Mouse (Mus musculus): ENCODE data around the gene Xkr8. TPM values are rescaled to one million over a fixed set of nuclear protein-coding genes. Genes with fewer than 3 reads are reported as not detected.
"Not testable (repeated sequence)": the region's sequence is repeated elsewhere in the genome, so short reads cannot be mapped to it uniquely, and the experiment has no call there.

Gene Xkr8
- polyA plus RNA-seq, 1 experiment from 2014 or later: 7.8 TPM

GRCm38 (mm10) chr4:132746911-132747517 is 14.7 kb upstream of the Xkr8 start:
- 83% methylated on average over 9 of the region's 9 CpGs for WGBS
- Histone ChIP-seq H3K36me3 (ENCODE audit: control insufficient read depth, insufficient read depth, low read length) (no peaks in the 10 kb centered on the region), H3K27me3 (replicated peaks; ENCODE audit: control insufficient read depth, insufficient read depth, low read length) (no peaks in the 10 kb centered on the region), H3K9ac (ENCODE audit: low read length) (no peak overlapping the region), H3K27ac (ENCODE audit: low read depth) (no peak overlapping the region), H3K9me3 (ENCODE audit: control insufficient read depth, low read length) (no peaks in the 10 kb centered on the region), H3K4me1 (replicated peaks; ENCODE audit: control insufficient read depth, insufficient read depth, low read length) (no peaks in the 10 kb centered on the region), H3K4me2 (ENCODE audit: low read length) (no peak overlapping the region), H3K4me3 (ENCODE audit: low read depth, low read length) (no peak overlapping the region)
- ATAC-seq (replicated peaks; ENCODE audit: low FRiP score, low TSS enrichment, low read depth) (no peak), DNase-seq (ENCODE audit: low spot score) (no peak)

- H3K4me2 ChIP-seq (ENCODE audit: low read length): no peak overlapping the region
- H3K9me3 ChIP-seq (ENCODE audit: control insufficient read depth, low read length): no peaks in the 10 kb centered on the region
- no peak overlapping the region for H3K9ac ChIP-seq (ENCODE audit: low read length)
- no peaks in the 10 kb centered on the region for H3K4me1 ChIP-seq (replicated peaks; ENCODE audit: control insufficient read depth, insufficient read depth, low read length)
- no peaks in the 10 kb centered on the region for H3K36me3 ChIP-seq (ENCODE audit: control insufficient read depth, insufficient read depth, low read length)
- no peak for DNase-seq (ENCODE audit: low spot score)
- ATAC-seq (replicated peaks; ENCODE audit: low FRiP score, low TSS enrichment, low read depth): no peak
- no peak overlapping the region for H3K4me3 ChIP-seq (ENCODE audit: low read depth, low read length)
- no peaks in the 10 kb centered on the region for H3K27me3 ChIP-seq (replicated peaks; ENCODE audit: control insufficient read depth, insufficient read depth, low read length)
- 73% methylated on average over 11 of the region's 11 CpGs for WGBS
- no peak overlapping the region for H3K27ac ChIP-seq (ENCODE audit: low read depth)
Measured at GRCm38 (mm10) chr4:132743992-132744911, 11.9 kb upstream of the Xkr8 start.

- H3K36me3 ChIP-seq (ENCODE audit: control insufficient read depth, insufficient read depth, low read length): no peaks in the 10 kb centered on the region
- WGBS: 89% methylated on average over 7 of the region's 7 CpGs
- H3K4me2 ChIP-seq (ENCODE audit: low read length): no peak overlapping the region
- no peak overlapping the region for H3K9ac ChIP-seq (ENCODE audit: low read length)
- H3K4me1 ChIP-seq (replicated peaks; ENCODE audit: control insufficient read depth, insufficient read depth, low read length): no peaks in the 10 kb centered on the region
- DNase-seq (ENCODE audit: low spot score) (no peak), ATAC-seq (replicated peaks; ENCODE audit: low FRiP score, low TSS enrichment, low read depth) (no peak)
- no peak overlapping the region for H3K27ac ChIP-seq (ENCODE audit: low read depth)
- H3K9me3 ChIP-seq (ENCODE audit: control insufficient read depth, low read length): no peaks in the 10 kb centered on the region
- no peak overlapping the region for H3K4me3 ChIP-seq (ENCODE audit: low read depth, low read length)
- no peaks in the 10 kb centered on the region for H3K27me3 ChIP-seq (replicated peaks; ENCODE audit: control insufficient read depth, insufficient read depth, low read length)
Measured at GRCm38 (mm10) chr4:132741491-132741890, 9.1 kb upstream of the Xkr8 start.

GRCm38 (mm10) chr4:132737154-132737553 is 4.8 kb upstream of the Xkr8 start:
- H3K27ac ChIP-seq (ENCODE audit: low read depth); ATAC-seq (replicated peaks; ENCODE audit: low FRiP score, low TSS enrichment, low read depth); H3K36me3 ChIP-seq (ENCODE audit: control insufficient read depth, insufficient read depth, low read length); H3K4me2 ChIP-seq (ENCODE audit: low read length); H3K9ac ChIP-seq (ENCODE audit: low read length); H3K4me3 ChIP-seq (ENCODE audit: low read depth, low read length); DNase-seq (ENCODE audit: low spot score); H3K27me3 ChIP-seq (replicated peaks; ENCODE audit: control insufficient read depth, insufficient read depth, low read length); H3K4me1 ChIP-seq (replicated peaks; ENCODE audit: control insufficient read depth, insufficient read depth, low read length); H3K9me3 ChIP-seq (ENCODE audit: control insufficient read depth, low read length): not testable (repeated sequence)
- 90% methylated on average over 9 of the region's 9 CpGs for WGBS

- H3K4me1 ChIP-seq (replicated peaks; ENCODE audit: control insufficient read depth, insufficient read depth, low read length): peaks cover 6% of the 10 kb centered on the region
- no peak overlapping the region for H3K4me2 ChIP-seq (ENCODE audit: low read length)
- H3K4me3 ChIP-seq (ENCODE audit: low read depth, low read length): no peak overlapping the region
- ATAC-seq (replicated peaks; ENCODE audit: low FRiP score, low TSS enrichment, low read depth) (no peak), DNase-seq (ENCODE audit: low spot score) (no peak)
- 56% methylated on average over 3 of the region's 3 CpGs for WGBS
- H3K27ac ChIP-seq (ENCODE audit: low read depth): no peak overlapping the region
- H3K27me3 ChIP-seq (replicated peaks; ENCODE audit: control insufficient read depth, insufficient read depth, low read length): no peaks in the 10 kb centered on the region
- H3K9me3 ChIP-seq (ENCODE audit: control insufficient read depth, low read length): no peaks in the 10 kb centered on the region
- no peaks in the 10 kb centered on the region for H3K36me3 ChIP-seq (ENCODE audit: control insufficient read depth, insufficient read depth, low read length)
- no peak overlapping the region for H3K9ac ChIP-seq (ENCODE audit: low read length)
Measured at GRCm38 (mm10) chr4:132735894-132736293, 3.5 kb upstream of the Xkr8 start.

GRCm38 (mm10) chr4:132735389-132735788 is 3.0 kb upstream of the Xkr8 start:
- no peak overlapping the region for H3K27ac ChIP-seq (ENCODE audit: low read depth)
- no peaks in the 10 kb centered on the region for H3K36me3 ChIP-seq (ENCODE audit: control insufficient read depth, insufficient read depth, low read length)
- no peak overlapping the region for H3K4me2 ChIP-seq (ENCODE audit: low read length)
- no peak overlapping the region for H3K9ac ChIP-seq (ENCODE audit: low read length)
- DNase-seq (ENCODE audit: low spot score) (no peak), ATAC-seq (replicated peaks; ENCODE audit: low FRiP score, low TSS enrichment, low read depth) (no peak)
- peaks cover 6% of the 10 kb centered on the region for H3K4me1 ChIP-seq (replicated peaks; ENCODE audit: control insufficient read depth, insufficient read depth, low read length)
- H3K9me3 ChIP-seq (ENCODE audit: control insufficient read depth, low read length): no peaks in the 10 kb centered on the region
- H3K27me3 ChIP-seq (replicated peaks; ENCODE audit: control insufficient read depth, insufficient read depth, low read length): no peaks in the 10 kb centered on the region
- H3K4me3 ChIP-seq (ENCODE audit: low read depth, low read length): no peak overlapping the region
- 82% methylated on average over 2 of the region's 2 CpGs for whole genome bisulfite sequencing

GRCm38 (mm10) chr4:132734766-132735165 is 2.4 kb upstream of the Xkr8 start:
- H3K4me1 ChIP-seq (replicated peaks; ENCODE audit: control insufficient read depth, insufficient read depth, low read length): peaks cover 6% of the 10 kb centered on the region
- H3K27ac ChIP-seq (ENCODE audit: low read depth): no peak overlapping the region
- H3K36me3 ChIP-seq (ENCODE audit: control insufficient read depth, insufficient read depth, low read length): no peaks in the 10 kb centered on the region
- H3K4me3 ChIP-seq (ENCODE audit: low read depth, low read length): no peak overlapping the region
- no peak for ATAC-seq (replicated peaks; ENCODE audit: low FRiP score, low TSS enrichment, low read depth)
- no peak overlapping the region for H3K9ac ChIP-seq (ENCODE audit: low read length)
- H3K27me3 ChIP-seq (replicated peaks; ENCODE audit: control insufficient read depth, insufficient read depth, low read length): no peaks in the 10 kb centered on the region
- no peaks in the 10 kb centered on the region for H3K9me3 ChIP-seq (ENCODE audit: control insufficient read depth, low read length)
- H3K4me2 ChIP-seq (ENCODE audit: low read length): no peak overlapping the region
- no peak for DNase-seq (ENCODE audit: low spot score)
- WGBS: 88% methylated on average over 2 of the region's 2 CpGs

- WGBS: 91% methylated on average over 25 of the region's 25 CpGs
- Histone ChIP-seq H3K4me1 (replicated peaks; ENCODE audit: control insufficient read depth, insufficient read depth, low read length) (peaks cover 6% of the 10 kb centered on the region), H3K4me2 (ENCODE audit: low read length) (no peak overlapping the region), H3K27ac (ENCODE audit: low read depth) (no peak overlapping the region), H3K4me3 (ENCODE audit: low read depth, low read length) (no peak overlapping the region), H3K9ac (ENCODE audit: low read length) (no peak overlapping the region), H3K9me3 (ENCODE audit: control insufficient read depth, low read length) (no peaks in the 10 kb centered on the region), H3K27me3 (replicated peaks; ENCODE audit: control insufficient read depth, insufficient read depth, low read length) (no peaks in the 10 kb centered on the region), H3K36me3 (ENCODE audit: control insufficient read depth, insufficient read depth, low read length) (no peaks in the 10 kb centered on the region)
- no peak for DNase-seq (ENCODE audit: low spot score)
- no peak for ATAC-seq (replicated peaks; ENCODE audit: low FRiP score, low TSS enrichment, low read depth)
Measured at GRCm38 (mm10) chr4:132733071-132733770, 875 bp upstream of the Xkr8 start.

Data from intestine, embryonic 14.5 days (tissue).